Mouse (Mus musculus) myocyte (in vitro differentiated cells): ENCODE measurements around the gene Isx. TPM values are rescaled to one million over a fixed set of nuclear protein-coding genes. Genes with fewer than 3 reads are reported as not detected.

Source experiments
- H3K27me3 ChIP-seq: one replicate; pipeline ENCODE4 v1.6.1; 2011; ENCODE audit not compliant: control insufficient read depth, insufficient read depth, insufficient read length
- H3K36me3 ChIP-seq: one replicate; pipeline ENCODE4 v1.6.1; 2011; ENCODE audit not compliant: control insufficient read depth, insufficient read depth
- H3K4me2 ChIP-seq: one replicate; pipeline ENCODE4 v1.6.1; 2011; ENCODE audit warnings: low read depth, control low read depth
- H3K4me3 ChIP-seq: one replicate; pipeline ENCODE4 v1.5.1; 2011; ENCODE audit warnings: mild to moderate bottlenecking, control low read depth, moderate library complexity
- H3K79me2 ChIP-seq: one replicate; pipeline ENCODE4 v1.6.1; 2011; ENCODE audit not compliant: control insufficient read depth, insufficient read depth
- H3ac ChIP-seq: one replicate; pipeline ENCODE4 v1.6.1; 2011; ENCODE audit not compliant: control insufficient read depth, insufficient read length
- CEBPB ChIP-seq: IDR thresholded peaks from 2 replicates; pipeline ENCODE4 v1.6.1; 2011; ENCODE audit warnings: mild to moderate bottlenecking, moderate library complexity; ENCODE audit not compliant: poor library complexity, insufficient read depth, severe bottlenecking
- E2F4 ChIP-seq: IDR thresholded peaks from one replicate; pipeline ENCODE4 v1.6.1; 2011; ENCODE audit warnings: mild to moderate bottlenecking, control low read depth, moderate library complexity; ENCODE audit not compliant: insufficient read depth
- MAX ChIP-seq: IDR thresholded peaks from one replicate; pipeline ENCODE4 v1.6.1; 2011; ENCODE audit warnings: low read depth, mild to moderate bottlenecking, control low read depth
- MYOD1 ChIP-seq, 3 experiments: IDR thresholded peaks; one replicate each; pipeline ENCODE4 v1.6.1; 2011; ENCODE audit warnings: control low read depth in 2 of 3, low read depth in 2 of 3, mild to moderate bottlenecking in 2 of 3, moderate library complexity in 1 of 3; ENCODE audit not compliant: insufficient read length in 2 of 3, control insufficient read depth in 1 of 3
- MYOG ChIP-seq, 3 experiments: IDR thresholded peaks; one replicate each; pipeline ENCODE4 v1.6.1; 2011; ENCODE audit warnings: control low read depth in 2 of 3, low read depth in 2 of 3, mild to moderate bottlenecking in 2 of 3; ENCODE audit not compliant: insufficient read length in 2 of 3, control insufficient read depth in 1 of 3, insufficient read depth in 1 of 3
- POLR2A ChIP-seq: IDR thresholded peaks from one replicate; pipeline ENCODE4 v1.6.1; 2011; ENCODE audit warnings: low read depth, mild to moderate bottlenecking, control low read depth, moderate library complexity; ENCODE audit not compliant: insufficient read length
- POLR2AphosphoS2 ChIP-seq: IDR thresholded peaks from one replicate; pipeline ENCODE4 v1.6.1; 2011; ENCODE audit warnings: low read depth, control low read depth; ENCODE audit not compliant: insufficient read length
- REST ChIP-seq: IDR thresholded peaks from one replicate; pipeline ENCODE4 v1.6.1; 2011; ENCODE audit warnings: mild to moderate bottlenecking, control low read depth, moderate library complexity; ENCODE audit not compliant: insufficient read depth, insufficient read length
- SRF ChIP-seq: IDR thresholded peaks from one replicate; pipeline ENCODE4 v1.6.1; 2011; ENCODE audit warnings: low read depth; ENCODE audit not compliant: control insufficient read depth, insufficient read length
- TCF12 ChIP-seq: IDR thresholded peaks from one replicate; pipeline ENCODE4 v1.6.1; 2011; ENCODE audit warnings: mild to moderate bottlenecking, control low read depth; ENCODE audit not compliant: poor library complexity, insufficient read depth, severe bottlenecking
- TCF3 ChIP-seq: IDR thresholded peaks from one replicate; pipeline ENCODE4 v1.6.1; 2011; ENCODE audit warnings: low read depth, control low read depth; ENCODE audit not compliant: insufficient read length
- USF1 ChIP-seq: IDR thresholded peaks from one replicate; pipeline ENCODE4 v1.6.1; 2011; ENCODE audit warnings: low read depth, mild to moderate bottlenecking, control low read depth, moderate library complexity
- polyA plus RNA-seq: library from polyadenylated mRNA; unstranded; fragments of >200 nt; fragmentation: generic; extraction: Trizol; gene quantifications from one replicate; pipeline ENCODE4 v1.2.1, GENCODE M21; 2012; ENCODE audit warnings: missing spikeins

Gene Isx
- polyA plus RNA-seq, 1 experiment: 0.05 TPM

GRCm38 (mm10) chr8:74901765-74902164 is 28.8 kb downstream of the Isx start:
- TF ChIP-seq MAX (no peak), E2F4 (no peak), TCF12 (no peak), USF1 (no peak), REST (no peak), SRF (no peak), TCF3 (no peak), MYOD1 (IDR thresholded peaks at IDR 0.05; ENCODE audit: control insufficient read depth in 1 of 3, insufficient read length in 2 of 3, low read depth in 2 of 3) (no peak), POLR2A (no peak), MYOG (IDR thresholded peaks at IDR 0.05; ENCODE audit: control insufficient read depth in 1 of 3, insufficient read depth in 1 of 3, insufficient read length in 2 of 3, low read depth in 2 of 3) (no peak), POLR2AphosphoS2 (no peak), CEBPB (no peak)
- H3K36me3 ChIP-seq: no peaks in the 10 kb centered on the region
- H3K27me3 ChIP-seq: no peaks in the 10 kb centered on the region
- H3ac ChIP-seq: no peak overlapping the region
- no peak overlapping the region for H3K4me3 ChIP-seq
- no peak overlapping the region for H3K4me2 ChIP-seq
- H3K79me2 ChIP-seq: no peaks in the 10 kb centered on the region

GRCm38 (mm10) chr8:74903054-74903842 is 30.3 kb downstream of the Isx start:
- H3K79me2 ChIP-seq: no peaks in the 10 kb centered on the region
- H3K4me3 ChIP-seq: no peak overlapping the region
- no peak overlapping the region for H3K4me2 ChIP-seq
- H3ac ChIP-seq: no peak overlapping the region
- no peaks in the 10 kb centered on the region for H3K36me3 ChIP-seq
- TF ChIP-seq MYOD1 (IDR thresholded peaks at IDR 0.05; ENCODE audit: control insufficient read depth in 1 of 3, insufficient read length in 2 of 3, low read depth in 2 of 3) (no peak), CEBPB (no peak), USF1 (no peak), POLR2AphosphoS2 (no peak), SRF (no peak), MAX (no peak), MYOG (IDR thresholded peaks at IDR 0.05; ENCODE audit: control insufficient read depth in 1 of 3, insufficient read depth in 1 of 3, insufficient read length in 2 of 3, low read depth in 2 of 3) (no peak)
- no peaks in the 10 kb centered on the region for H3K27me3 ChIP-seq

DNA sequence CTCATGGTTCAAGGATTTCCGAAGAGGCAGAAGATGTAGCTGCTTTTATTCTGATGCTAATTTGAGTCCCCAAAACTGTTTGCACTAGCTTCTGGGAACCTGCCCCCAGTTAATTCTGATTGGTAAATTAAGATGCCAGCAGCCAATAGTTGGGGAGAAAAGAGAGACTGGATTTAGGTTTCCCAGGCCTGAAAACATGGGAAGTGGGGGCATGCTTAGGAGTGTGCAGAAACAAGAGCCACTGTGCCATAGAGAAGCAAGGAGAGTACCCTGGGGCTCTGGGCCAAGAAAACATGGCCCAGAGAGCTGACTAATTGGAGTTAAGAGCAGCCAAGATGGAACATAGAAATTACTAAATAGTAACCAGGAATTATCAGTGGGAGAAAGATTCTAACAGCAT is 33.4 kb downstream of the Isx start:
- Histone ChIP-seq H3K4me3 (no peak overlapping the region), H3ac (no peak overlapping the region), H3K4me2 (no peak overlapping the region), H3K27me3 (no peaks in the 10 kb centered on the region), H3K79me2 (no peaks in the 10 kb centered on the region), H3K36me3 (no peaks in the 10 kb centered on the region)
- no peak for TF ChIP-seq CEBPB
- TF ChIP-seq POLR2AphosphoS2: no peak
- TF ChIP-seq TCF12: no peak
- no peak for TF ChIP-seq REST
- no peak for TF ChIP-seq MYOG (IDR thresholded peaks at IDR 0.05; ENCODE audit: control insufficient read depth in 1 of 3, insufficient read depth in 1 of 3, insufficient read length in 2 of 3, low read depth in 2 of 3)
- no peak for TF ChIP-seq POLR2A
- TF ChIP-seq MAX: no peak
- TF ChIP-seq MYOD1 (IDR thresholded peaks at IDR 0.05; ENCODE audit: control insufficient read depth in 1 of 3, insufficient read length in 2 of 3, low read depth in 2 of 3): no peak

GRCm38 (mm10) chr8:74910708-74911107 is 37.7 kb downstream of the Isx start:
- Histone ChIP-seq H3K4me3 (no peak overlapping the region), H3K4me2 (no peak overlapping the region), H3ac (no peak overlapping the region), H3K36me3 (no peaks in the 10 kb centered on the region), H3K79me2 (no peaks in the 10 kb centered on the region), H3K27me3 (no peaks in the 10 kb centered on the region)
- TF ChIP-seq POLR2AphosphoS2 (no peak), TCF3 (no peak), SRF (no peak), TCF12 (no peak), MYOG (IDR thresholded peaks at IDR 0.05; ENCODE audit: control insufficient read depth in 1 of 3, insufficient read depth in 1 of 3, insufficient read length in 2 of 3, low read depth in 2 of 3) (no peak), E2F4 (no peak), MAX (no peak), POLR2A (no peak), REST (no peak), USF1 (no peak), CEBPB (no peak), MYOD1 (IDR thresholded peaks at IDR 0.05; ENCODE audit: control insufficient read depth in 1 of 3, insufficient read length in 2 of 3, low read depth in 2 of 3) (no peak)
